Mouse (Mus musculus) testis, postnatal 10 days (tissue): ENCODE measurements around the gene Tyrobp.

Experiments
- DNase-seq: peaks from one replicate; pipeline ENCODE4 v3.0.0; 2021; ENCODE audit warnings: low spot score

The Tyrobp gene

DNA sequence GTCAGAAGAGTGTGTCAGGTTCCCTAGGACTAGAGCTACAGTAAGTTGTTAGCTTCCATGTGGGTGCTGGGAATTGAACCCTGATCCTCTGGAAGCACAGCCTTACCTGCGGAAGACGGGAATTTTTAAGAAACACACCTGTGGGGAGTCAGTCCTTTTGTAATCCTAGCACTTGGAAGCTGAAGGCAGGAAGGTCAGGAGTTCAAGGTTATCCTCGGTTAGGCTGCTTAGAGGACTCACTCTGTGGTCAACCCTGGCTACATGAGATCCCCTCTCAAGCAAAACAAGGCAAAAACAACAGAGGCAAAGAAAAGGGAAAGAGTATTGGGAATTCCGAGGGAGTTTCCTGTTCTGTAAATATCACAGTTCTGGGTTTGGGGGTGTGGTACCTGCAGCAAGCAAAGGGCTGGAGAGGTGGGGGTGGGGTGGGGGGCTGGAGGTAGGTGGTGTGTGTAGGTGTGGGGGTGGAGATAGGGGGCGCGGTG is 51.3 kb downstream of the Tyrobp start:
- DNase-seq = no peak
